Mouse (Mus musculus) cerebellum, postnatal 10 days (tissue): Measurements from ENCODE around the gene Creb3l2.
A peak's percentile ranks its signal among the peaks of the same experiment; 100 is the strongest.
"Not testable (repeated sequence)": the region's sequence is repeated elsewhere in the genome, so short reads cannot be mapped to it uniquely, and the experiment has no call there.

Experiments
- DNase-seq, 2 experiments: peaks; one replicate each; pipeline ENCODE4 v3.0.0; 2021; ENCODE audit warnings: mixed read lengths in 2 of 2

The Creb3l2 gene

GRCm38 (mm10) chr6:37442041-37442667 is at the start of gene Creb3l2:
TSS of gene Creb3l2 (minus strand) at chr6:37442146.
- DNase-seq: peak; percentile 96 to 98

DNA sequence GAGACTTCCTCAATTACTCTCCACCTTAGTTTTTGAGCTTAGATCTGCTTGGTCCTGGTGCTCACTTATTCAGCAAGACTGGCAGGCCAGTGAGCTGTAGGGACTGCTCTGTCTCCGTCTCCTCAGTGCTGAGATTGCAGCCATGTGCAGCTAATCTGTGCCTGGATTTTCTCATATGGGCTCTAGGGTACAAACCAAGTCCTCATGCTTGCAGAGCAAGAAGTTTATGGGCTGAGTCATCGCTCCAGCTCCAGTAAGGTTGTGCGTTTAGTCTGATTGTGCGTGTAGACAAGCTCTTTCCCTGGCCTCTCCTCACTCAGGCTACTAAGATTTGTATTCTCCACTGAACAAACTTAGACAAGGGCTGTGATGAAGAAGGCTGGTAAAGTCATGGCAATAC is 44.6 kb upstream of the Creb3l2 start:
- DNase-seq: no peak

- DNase-seq: no peak
These were observed 42.7 kb upstream of the Creb3l2 start for GRCm38 (mm10) chr6:37484588-37485070.

- no peak for DNase-seq
These were observed 41.3 kb upstream of the Creb3l2 start for GRCm38 (mm10) chr6:37483262-37483661.

- DNase-seq: no peak
These were observed 39.2 kb upstream of the Creb3l2 start for GRCm38 (mm10) chr6:37481147-37481546.

- no peak for DNase-seq
These were observed 38.1 kb upstream of the Creb3l2 start for GRCm38 (mm10) chr6:37480008-37480407.

DNA sequence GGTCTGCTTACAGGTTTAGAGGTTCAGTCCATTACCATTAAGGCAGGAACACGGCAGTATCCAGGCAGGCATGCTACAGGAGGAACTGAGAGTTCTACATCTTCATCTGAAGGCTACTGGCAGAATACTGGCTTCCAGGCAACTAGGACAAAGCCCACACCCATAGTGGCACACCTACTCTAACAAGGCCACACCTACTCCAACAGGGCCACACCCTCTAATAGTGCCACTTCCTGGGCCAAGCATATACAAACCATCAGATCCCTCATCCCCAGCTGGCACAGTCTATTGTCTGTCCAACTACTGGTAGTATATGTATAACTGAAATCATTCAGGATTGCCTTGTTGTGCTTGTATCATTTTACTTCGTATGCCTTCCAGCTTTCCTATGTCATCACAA is 36.5 kb upstream of the Creb3l2 start:
- no peak for DNase-seq

- DNase-seq: peak; percentile 15 to 21
These were observed 31.9 kb upstream of the Creb3l2 start for GRCm38 (mm10) chr6:37473674-37474342.

DNA sequence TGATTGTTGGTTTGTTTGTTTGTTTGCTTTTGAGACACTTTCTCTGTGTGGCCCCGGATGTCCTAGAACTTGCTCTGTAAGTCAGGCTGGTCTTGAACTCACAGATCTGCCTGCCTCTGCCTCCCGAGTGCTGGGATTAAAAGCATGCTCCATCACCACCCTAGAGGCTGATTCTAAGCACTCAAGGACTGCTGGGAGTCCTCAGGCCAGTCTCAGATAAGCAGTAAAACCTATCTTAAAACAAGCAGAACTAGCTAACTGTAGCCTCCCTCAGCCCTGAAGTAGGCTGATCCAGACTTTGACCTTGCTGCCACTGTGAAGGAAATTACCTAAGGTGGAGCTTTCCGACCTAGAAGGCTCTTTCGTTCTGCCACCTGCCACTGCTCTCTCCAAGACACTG is 28.3 kb upstream of the Creb3l2 start:
- DNase-seq: no peak

DNA sequence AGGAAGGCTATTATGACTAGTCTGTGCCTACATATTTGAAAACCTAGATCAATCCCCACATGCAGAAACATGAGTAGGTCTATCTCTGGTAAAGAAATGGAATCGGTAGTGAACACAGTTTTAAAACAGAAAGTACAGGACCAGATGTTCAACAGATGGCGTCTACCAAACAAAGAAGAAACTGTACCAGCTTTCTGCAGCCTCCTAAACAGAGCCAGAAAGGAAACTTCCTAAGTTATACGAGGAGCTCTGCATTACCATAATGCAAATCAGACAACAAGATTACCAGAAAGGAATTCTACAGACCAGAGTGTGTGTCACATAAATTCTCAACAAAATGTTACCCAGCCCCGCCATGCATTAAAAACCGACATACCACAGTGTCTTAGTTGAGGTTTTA is 23.9 kb upstream of the Creb3l2 start:
- no peak for DNase-seq

DNA sequence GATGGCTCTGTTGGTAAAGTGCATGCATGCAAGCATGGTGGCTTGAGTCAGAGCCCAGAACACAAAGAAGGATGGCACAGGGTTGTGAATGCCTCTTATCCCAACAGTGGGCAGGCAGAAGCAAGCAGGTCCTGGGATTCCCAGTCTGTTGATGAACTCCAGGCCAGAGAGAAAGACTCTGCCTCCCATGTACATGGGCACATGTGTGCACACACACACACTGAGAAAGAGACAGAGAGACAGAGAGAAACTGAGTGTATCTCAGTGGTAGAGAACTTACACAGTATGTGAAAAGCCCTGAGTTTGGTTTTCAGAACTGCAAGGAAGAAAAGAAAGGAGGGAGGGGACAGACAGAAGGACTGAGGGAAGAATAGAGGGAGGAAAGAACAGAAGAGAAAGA is 23.4 kb upstream of the Creb3l2 start:
- no peak for DNase-seq

DNA sequence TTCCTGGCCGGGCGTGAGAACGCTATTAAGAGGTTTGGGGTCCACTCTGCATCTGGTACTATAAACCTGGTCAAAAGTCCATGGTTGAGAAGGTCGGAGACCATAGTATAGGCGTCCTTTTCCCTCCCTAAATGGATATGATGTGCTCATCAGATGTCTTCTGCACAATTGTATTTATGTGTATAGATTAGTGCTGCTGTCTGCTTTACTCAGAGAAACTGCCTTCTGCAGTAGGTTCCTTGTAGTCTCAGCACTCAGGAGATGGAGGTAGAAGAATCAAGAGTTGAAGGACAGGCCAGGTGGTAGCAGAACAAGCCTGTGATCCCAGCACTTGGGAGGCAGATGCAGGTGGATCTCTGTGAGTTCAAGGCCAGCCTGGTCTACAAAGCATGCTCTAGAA is 22.6 kb upstream of the Creb3l2 start:
- DNase-seq: no peak

DNA sequence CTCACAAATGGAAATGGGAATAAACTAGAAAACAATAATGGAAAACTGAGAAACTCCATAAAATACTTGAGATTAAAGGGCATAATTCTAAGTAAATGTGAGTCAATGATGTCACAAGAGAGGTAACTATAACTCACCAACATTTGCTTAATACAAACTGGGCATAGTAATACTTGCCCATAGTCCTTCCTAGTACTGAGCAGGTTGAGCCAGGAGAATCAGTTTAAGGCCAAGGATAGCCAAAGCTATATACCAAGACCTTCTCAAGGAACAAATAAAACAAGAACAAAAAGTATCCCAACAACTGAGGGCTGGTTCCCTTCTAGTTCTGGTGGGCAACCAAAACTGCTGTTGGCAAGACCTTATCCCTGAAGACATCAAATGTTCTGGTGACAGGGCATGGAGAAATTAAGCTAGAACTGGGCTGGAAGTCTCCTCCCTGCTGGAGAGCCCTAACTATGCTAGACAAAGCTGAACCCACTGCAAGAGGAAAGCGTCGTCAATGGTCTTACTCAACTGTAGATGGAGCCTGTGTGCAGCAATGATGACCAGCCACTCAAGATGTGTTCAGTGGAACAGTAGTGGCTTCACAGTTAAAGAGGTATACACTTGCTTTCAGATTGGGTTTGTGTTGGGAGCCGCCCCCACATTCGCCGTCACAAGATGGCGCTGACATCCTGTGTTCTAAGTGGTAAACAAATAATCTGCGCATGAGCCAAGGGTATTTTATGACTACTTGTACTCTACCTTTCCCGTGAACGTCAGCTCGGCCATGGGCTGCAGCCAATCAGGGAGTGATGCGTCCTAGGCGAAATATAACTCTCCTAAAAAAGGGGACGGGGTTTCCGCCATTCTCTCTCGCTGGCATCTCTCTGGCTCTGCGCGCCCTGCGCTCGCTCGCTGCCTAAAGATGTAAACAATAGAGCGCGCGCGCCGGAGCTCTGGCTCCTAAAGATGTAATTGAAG is 21.9 kb upstream of the Creb3l2 start:
- DNase-seq: peak; percentile 55 to 62

- no peak for DNase-seq
These were observed 18.7 kb upstream of the Creb3l2 start for GRCm38 (mm10) chr6:37460681-37461080.

DNA sequence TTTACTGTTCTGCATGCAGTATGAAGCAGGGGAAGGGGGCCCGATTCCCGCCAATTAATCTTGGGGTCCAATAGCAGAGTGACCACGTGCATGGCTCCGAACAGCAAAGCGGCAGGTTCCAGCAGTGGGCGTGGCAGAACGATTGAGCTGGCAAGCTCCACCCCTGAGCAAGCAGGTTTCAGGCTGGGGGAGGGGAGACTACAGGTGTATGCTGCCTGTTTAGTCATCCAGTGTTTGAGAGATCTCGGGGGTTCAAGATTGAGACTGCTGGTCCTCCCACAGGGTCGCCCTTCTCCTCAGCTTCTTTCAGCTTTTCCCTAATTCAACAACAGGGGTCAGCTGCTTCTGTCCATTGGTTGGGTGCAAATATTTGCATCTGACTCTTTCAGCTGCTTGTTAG is 17.7 kb upstream of the Creb3l2 start:
- not testable (repeated sequence) for DNase-seq

GRCm38 (mm10) chr6:37457990-37458655 is 16.2 kb upstream of the Creb3l2 start:
- no peak for DNase-seq

DNA sequence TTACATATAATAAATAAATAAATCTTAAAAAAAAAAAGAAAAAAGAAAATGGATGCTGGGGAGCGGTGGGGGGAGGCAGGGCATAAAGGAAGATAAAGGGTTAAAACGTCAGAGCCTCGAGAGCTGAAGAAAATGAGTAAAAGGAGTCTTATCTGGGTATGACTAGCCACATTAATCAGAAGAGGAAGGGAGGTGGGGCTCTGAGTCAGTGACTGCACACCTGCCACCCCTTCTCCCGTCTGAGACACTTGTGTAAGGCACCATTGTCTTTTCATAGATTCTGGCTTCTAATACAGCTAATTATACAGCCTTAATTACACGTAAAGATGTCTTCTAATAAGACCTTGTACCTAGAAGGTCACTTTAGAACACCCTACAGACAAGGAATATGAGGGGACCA is 13.6 kb upstream of the Creb3l2 start:
- no peak for DNase-seq

GRCm38 (mm10) chr6:37453047-37453446 is 11.1 kb upstream of the Creb3l2 start:
- no peak for DNase-seq

DNA sequence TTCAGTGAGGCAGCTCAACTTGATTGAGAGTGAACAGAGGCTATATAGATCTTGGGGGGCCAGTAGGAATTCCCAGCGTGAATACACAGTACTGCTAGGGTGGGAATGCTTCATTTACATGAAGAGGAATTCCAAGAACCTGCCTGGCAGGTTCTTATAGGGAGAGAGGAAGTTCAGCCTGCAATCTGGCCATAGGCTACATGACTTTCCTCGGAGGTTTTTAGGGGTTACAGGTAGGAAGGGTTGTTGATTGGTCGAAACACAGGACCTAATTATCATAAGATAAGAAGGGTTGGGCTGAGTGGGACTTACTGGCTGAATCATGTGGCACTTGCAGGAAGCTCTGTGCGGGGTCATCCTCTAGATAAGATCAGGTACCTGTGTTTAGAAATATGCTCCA is 9.7 kb upstream of the Creb3l2 start:
- DNase-seq: no peak

GRCm38 (mm10) chr6:37447704-37448466 is 5.9 kb upstream of the Creb3l2 start:
- DNase-seq: peak; percentile 83 to 85

DNA sequence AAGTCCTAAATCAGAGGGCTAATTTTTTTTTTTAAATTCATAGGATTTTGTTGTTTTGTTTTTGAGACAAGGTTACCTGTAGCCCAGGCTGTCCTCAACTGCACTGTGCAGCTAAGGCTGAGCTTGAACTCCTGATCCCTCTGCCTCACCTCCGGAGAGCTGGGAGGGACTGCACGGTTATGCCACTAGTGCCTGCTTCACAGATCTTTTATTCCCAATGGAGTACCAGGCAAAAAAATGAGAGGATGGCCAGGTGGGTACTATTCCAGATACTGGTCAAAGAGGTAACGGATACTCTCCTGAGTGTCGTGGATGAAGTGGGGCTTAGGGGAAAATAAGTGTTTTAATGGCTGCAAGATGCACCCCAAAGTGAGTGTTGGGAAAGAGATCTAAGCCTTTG is 835 bp upstream of the Creb3l2 start:
- peak; percentile 25 to 26 for DNase-seq
